8 mouse cellular contexts compared by ENCODE assay signal in genomic region chr9:20384532-20385342, GRCm38 (mm10). TPM values are rescaled to one million over a fixed set of nuclear protein-coding genes. Genes with fewer than 3 reads are reported as not detected.
DNase-seq lines count a peak whose midpoint lies in the region; ATAC-seq and TF ChIP-seq lines count a peak whose summit lies in the region.

Gene Zfp560, minus strand, starts transcription at chr9:20385177.

- 0 out of 2 replicates have a peak, but pooled peaks cover 4% of the 10 kb centered on the region for H3K9me3 ChIP-seq in hindbrain, embryonic 13.5 days

- DNase-seq in Patski (ENCODE audit: low read depth, low spot score), result peak; percentile 54
- DNase-seq in cerebellum, postnatal 14 days, result peak; percentile 95 to 96
- DNase-seq in frontal cortex, postnatal 14 days (ENCODE audit: low spot score in 2 of 2), result peak; percentile 76 to 86
- peak; percentile 90 to 95 for DNase-seq in layer of hippocampus, postnatal 25 days (ENCODE audit: extremely low spot score in 1 of 2, low spot score in 1 of 2)
- DNase-seq in lung, postnatal 25 days (ENCODE audit: low spot score), result peak; percentile 86
- DNase-seq in retina, embryonic 14.5 days (ENCODE audit: low spot score), result peak; percentile 97
- DNase-seq in thymus, postnatal 4 days, result peak; percentile 94

- H3K4me2 ChIP-seq in hindbrain, embryonic 13.5 days, result peak within 1 kb of the TSS; percentile 78

- no peaks in the 10 kb centered on the region for H3K36me3 ChIP-seq in hindbrain, embryonic 13.5 days

- peak within 1 kb of the TSS; percentile 73 for H3K9ac ChIP-seq in hindbrain, embryonic 13.5 days

- WGBS in hindbrain, embryonic 13.5 days, result 2% methylated on average over 40 of the region's 40 CpGs

- peaks cover 12% of the 10 kb centered on the region for H3K4me1 ChIP-seq in hindbrain, embryonic 13.5 days (replicated peaks)

- H3K27me3 ChIP-seq in Patski, result no peaks in the 10 kb centered on the region
- no peaks in the 10 kb centered on the region for H3K27me3 ChIP-seq in hindbrain, embryonic 13.5 days

- peak; percentile 97 for ATAC-seq in Patski
- peak; percentile 99 for ATAC-seq in hindbrain, embryonic 13.5 days (ENCODE audit: low FRiP score)

- CTCF ChIA-PET in Patski (lab: Charles Lee), result interaction anchor here (0.9 kb wide), 1 partner anchor 30 kb away, joined by 3 read pairs; no protein-coding TSS in a partner anchor

- peak within 1 kb of the TSS; percentile 83 for H3K27ac ChIP-seq in hindbrain, embryonic 13.5 days

- POLR2A ChIA-PET in Patski (lab: Charles Lee), result interaction anchor here (1.5 kb wide), 1 partner anchor 10 kb away, joined by 5 read pairs; no protein-coding TSS in a partner anchor

- H3K4me3 ChIP-seq in hindbrain, embryonic 13.5 days, result peak within 1 kb of the TSS; percentile 54

- in situ Hi-C loops in Patski (cut with MboI; ENCODE audit: low pct_unique_long_range_greater_than_20kb), result no loop called here

- TF ChIP-seq CTCF in Patski (IDR thresholded peaks at IDR 0.05), result peak; percentile 69

RNA-seq across cellular contexts. Expression of gene Zfp560, which starts in this region (rescaled TPM):
- 16.5 TPM for polyA plus RNA-seq in Patski (2021)
- 39.7 and 40.3 TPM in 2 replicates for polyA plus RNA-seq in hindbrain, embryonic 13.5 days (2015; fragmentation: Nextera tagmentation; extraction: Ambion mirVana)
- total RNA-seq in layer of hippocampus, postnatal 25 days (2021), result 10 to 100 TPM; 10.4 to 11.3 TPM

Comparison
In these comparisons a context has a peak if more than half of its experiments do, and no peak if none do; other contexts are left out.
1. Peak in every context shown above with its lines: DNase-seq, ATAC-seq, H3K4me3 ChIP-seq and H3K27ac ChIP-seq.